Mouse (Mus musculus): ENCODE results near the gene Galnt17. TPM values are rescaled to one million over a fixed set of nuclear protein-coding genes. Genes with fewer than 3 reads are reported as not detected.

Galnt17 gene
- not detected for total RNA-seq (2023)

GRCm38 (mm10) chr5:131308397-131308796 lies at the start of gene Galnt17:
Gene Galnt17 (minus strand): TSS chr5:131308497.

All from monocyte, adult 59 days (primary cell).